Mouse (Mus musculus) limb, embryonic 15.5 days (tissue): Measurements from ENCODE around the gene Prune2. TPM values are rescaled to one million over a fixed set of nuclear protein-coding genes. Genes with fewer than 3 reads are reported as not detected.

Source experiments
- ATAC-seq: fragments of 200-750 bp; cut with Nextera tagmentation; 2 replicates; pipeline ENCODE4 v1.8.0; 2017; ENCODE audit warnings: low read depth, moderate TSS enrichment; ENCODE audit not compliant: insufficient number of reproducible peaks, low FRiP score, low TSS enrichment
- H3K27ac ChIP-seq: fragments of 300-500 bp; sonication (generic); 2 replicates; pipeline ENCODE4 v1.5.1; 2015; ENCODE audit warnings: moderate library complexity, mild to moderate bottlenecking, inconsistent platforms
- H3K27me3 ChIP-seq: fragments of 300-500 bp; sonication (generic); 2 replicates; pipeline ENCODE4 v1.6.1; 2015; ENCODE audit warnings: inconsistent platforms
- H3K36me3 ChIP-seq: fragments of 300-500 bp; sonication (generic); 2 replicates; pipeline ENCODE4 v1.6.1; 2015; ENCODE audit warnings: inconsistent platforms
- H3K4me1 ChIP-seq: fragments of 300-500 bp; sonication (generic); 2 replicates; pipeline ENCODE4 v1.6.1; 2015; ENCODE audit warnings: inconsistent platforms
- H3K4me2 ChIP-seq: fragments of 300-500 bp; sonication (generic); 2 replicates; pipeline ENCODE4 v1.6.1; 2015; ENCODE audit warnings: mild to moderate bottlenecking, inconsistent platforms
- H3K4me3 ChIP-seq: fragments of 300-500 bp; sonication (generic); 2 replicates; pipeline ENCODE4 v1.5.1; 2015; ENCODE audit warnings: mild to moderate bottlenecking, inconsistent platforms
- H3K9ac ChIP-seq: fragments of 300-500 bp; sonication (generic); 2 replicates; pipeline ENCODE4 v1.6.1; 2015; ENCODE audit warnings: inconsistent platforms
- H3K9me3 ChIP-seq: fragments of 300-500 bp; sonication (generic); 2 replicates; pipeline ENCODE4 v1.6.1; 2016; ENCODE audit warnings: inconsistent platforms
- WGBS: fragments of 180-500 bp; shearing (Covaris S2); methylation state at CpG from one replicate; pipeline ENCODE4 v1.1.7; 2015; 5-methylcytosine and 5-hydroxymethylcytosine counted together
- polyA plus RNA-seq: library from polyadenylated mRNA; unstranded; fragments of >200 nt; fragmentation: Nextera tagmentation; extraction: Ambion mirVana; gene quantifications from 2 replicates; pipeline ENCODE4 v1.2.1, GENCODE M21; 2015

The Prune2 gene
- polyA plus RNA-seq, 1 experiment from 2014 or later, result 2.2 TPM

DNA sequence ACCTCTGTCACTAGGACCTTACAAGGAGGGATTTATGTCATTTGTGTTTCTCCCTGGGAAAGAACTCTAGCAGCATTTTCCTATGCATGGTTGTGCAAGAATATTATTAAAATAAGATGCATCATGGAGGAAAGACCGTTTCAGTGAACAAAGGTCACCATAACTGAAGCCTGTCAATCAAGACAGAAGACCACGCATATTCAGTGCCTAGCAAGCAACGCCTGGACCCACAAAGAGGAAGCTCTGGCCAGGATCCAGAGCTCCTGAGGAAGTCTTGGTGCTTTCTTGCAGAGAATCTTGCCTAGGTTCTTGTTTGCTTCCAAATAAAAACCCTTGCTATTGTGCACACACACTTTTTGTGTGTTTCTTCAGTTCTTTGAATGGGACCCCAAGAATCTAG lies 296.9 kb downstream of the Prune2 start:
- H3K4me2 ChIP-seq, result no peak overlapping the region
- H3K9me3 ChIP-seq, result no peaks in the 10 kb centered on the region
- no peak overlapping the region for H3K4me3 ChIP-seq
- WGBS, result 61% methylated on average over 3 of the region's 3 CpGs
- no peak overlapping the region for H3K27ac ChIP-seq
- ATAC-seq, result no peak
- no peak overlapping the region for H3K9ac ChIP-seq
- H3K4me1 ChIP-seq, result no peaks in the 10 kb centered on the region
- H3K36me3 ChIP-seq, result no peaks in the 10 kb centered on the region
- no peaks in the 10 kb centered on the region for H3K27me3 ChIP-seq

DNA sequence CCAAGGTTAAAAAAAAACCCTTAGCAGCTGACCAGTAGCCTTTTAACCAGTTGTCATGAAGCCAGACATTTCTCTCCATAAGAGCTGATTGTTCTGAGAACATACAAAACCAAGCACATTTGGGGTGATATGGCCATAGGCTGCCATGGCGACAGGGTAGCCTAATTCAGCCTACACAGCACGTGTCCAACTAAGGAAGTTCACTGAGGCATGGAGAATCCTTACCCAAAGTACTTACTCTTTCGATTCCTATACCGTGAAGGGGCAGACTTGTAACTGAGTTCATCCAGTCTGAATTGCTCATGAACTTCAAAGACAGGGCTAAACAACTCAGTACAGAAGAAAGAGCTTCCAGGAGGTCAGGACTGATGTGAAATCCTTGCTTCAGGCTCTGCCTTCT lies 299.6 kb downstream of the Prune2 start:
- no peaks in the 10 kb centered on the region for H3K4me1 ChIP-seq
- H3K4me3 ChIP-seq, result no peak overlapping the region
- H3K4me2 ChIP-seq, result no peak overlapping the region
- no peak overlapping the region for H3K9ac ChIP-seq
- WGBS, result 83% methylated on average over 4 of the region's 4 CpGs
- no peak overlapping the region for H3K27ac ChIP-seq
- no peaks in the 10 kb centered on the region for H3K36me3 ChIP-seq
- H3K9me3 ChIP-seq, result no peaks in the 10 kb centered on the region
- ATAC-seq, result no peak
- no peaks in the 10 kb centered on the region for H3K27me3 ChIP-seq

DNA sequence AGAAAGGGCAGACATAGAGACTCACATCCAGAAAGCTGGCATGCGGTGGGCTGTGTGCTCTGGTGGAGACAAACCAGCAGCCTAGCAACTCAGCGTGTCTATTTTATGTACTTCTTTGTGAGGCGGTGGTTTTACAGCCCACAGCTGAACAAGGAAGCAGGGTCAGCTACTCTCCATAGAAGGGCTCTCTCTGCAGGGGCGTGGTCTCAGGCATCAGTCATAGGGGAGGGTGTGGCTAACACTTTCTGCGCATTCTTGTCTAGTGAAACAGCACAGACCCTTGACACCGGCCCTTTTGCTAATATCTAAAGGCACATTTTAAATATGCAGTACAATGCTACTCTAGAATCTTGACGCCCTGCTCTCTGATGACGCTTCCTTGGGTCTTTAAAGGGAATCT lies 300.5 kb downstream of the Prune2 start:
- Histone ChIP-seq H3K36me3 (no peaks in the 10 kb centered on the region), H3K4me2 (no peak overlapping the region), H3K27ac (no peak overlapping the region), H3K4me3 (no peak overlapping the region), H3K9me3 (no peaks in the 10 kb centered on the region), H3K27me3 (no peaks in the 10 kb centered on the region), H3K9ac (no peak overlapping the region), H3K4me1 (no peaks in the 10 kb centered on the region)
- 68% methylated on average over 8 of the region's 8 CpGs for WGBS
- ATAC-seq, result no peak

DNA sequence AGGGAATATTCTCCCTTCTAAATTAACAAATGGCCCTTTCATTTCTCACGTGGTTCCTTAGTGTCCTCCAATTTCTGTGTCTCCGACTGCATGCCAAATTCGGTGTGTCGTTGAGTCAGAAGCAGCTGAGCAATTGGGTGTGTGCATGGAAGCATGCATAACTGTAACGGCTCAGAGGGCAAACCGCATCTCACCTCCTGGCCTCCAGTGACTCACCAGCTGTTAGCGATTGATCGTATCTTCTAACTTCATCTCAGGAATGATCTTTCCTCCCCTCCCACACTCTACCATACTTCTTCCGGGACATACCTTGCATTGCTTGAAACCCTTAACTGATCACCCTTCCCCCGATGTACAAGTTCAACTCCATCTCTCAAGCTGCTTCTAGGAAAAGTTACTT lies 300.9 kb downstream of the Prune2 start:
- no peaks in the 10 kb centered on the region for H3K27me3 ChIP-seq
- WGBS, result 78% methylated on average over 10 of the region's 10 CpGs
- H3K27ac ChIP-seq, result no peak overlapping the region
- no peaks in the 10 kb centered on the region for H3K9me3 ChIP-seq
- no peak for ATAC-seq
- no peak overlapping the region for H3K4me3 ChIP-seq
- no peak overlapping the region for H3K4me2 ChIP-seq
- H3K36me3 ChIP-seq, result no peaks in the 10 kb centered on the region
- no peaks in the 10 kb centered on the region for H3K4me1 ChIP-seq
- no peak overlapping the region for H3K9ac ChIP-seq

DNA sequence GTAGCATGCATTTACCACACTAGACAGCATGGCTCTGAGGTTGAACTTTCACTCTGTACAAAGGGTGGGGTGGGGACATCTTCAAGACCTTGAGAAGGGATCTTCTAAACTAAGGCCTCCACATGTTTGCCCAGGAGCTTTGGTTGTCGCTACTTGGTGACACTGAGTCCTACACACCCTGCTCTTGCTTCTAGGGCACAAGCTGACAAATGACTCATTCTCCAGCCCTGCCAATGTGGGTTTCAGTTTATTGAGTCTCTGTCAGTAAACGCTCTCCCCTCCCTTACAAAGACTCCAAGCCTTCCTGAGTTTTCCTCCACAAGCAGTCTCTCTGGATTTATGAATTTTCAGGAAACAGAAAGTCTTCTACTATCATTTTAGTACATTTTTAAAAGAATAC lies 307.3 kb downstream of the Prune2 start:
- H3K27me3 ChIP-seq, result no peaks in the 10 kb centered on the region
- no peaks in the 10 kb centered on the region for H3K4me1 ChIP-seq
- WGBS, result 69% methylated on average over 2 of the region's 2 CpGs
- no peak for ATAC-seq
- H3K4me2 ChIP-seq, result no peak overlapping the region
- H3K27ac ChIP-seq, result no peak overlapping the region
- H3K4me3 ChIP-seq, result no peak overlapping the region
- no peaks in the 10 kb centered on the region for H3K36me3 ChIP-seq
- no peaks in the 10 kb centered on the region for H3K9me3 ChIP-seq
- H3K9ac ChIP-seq, result no peak overlapping the region

DNA sequence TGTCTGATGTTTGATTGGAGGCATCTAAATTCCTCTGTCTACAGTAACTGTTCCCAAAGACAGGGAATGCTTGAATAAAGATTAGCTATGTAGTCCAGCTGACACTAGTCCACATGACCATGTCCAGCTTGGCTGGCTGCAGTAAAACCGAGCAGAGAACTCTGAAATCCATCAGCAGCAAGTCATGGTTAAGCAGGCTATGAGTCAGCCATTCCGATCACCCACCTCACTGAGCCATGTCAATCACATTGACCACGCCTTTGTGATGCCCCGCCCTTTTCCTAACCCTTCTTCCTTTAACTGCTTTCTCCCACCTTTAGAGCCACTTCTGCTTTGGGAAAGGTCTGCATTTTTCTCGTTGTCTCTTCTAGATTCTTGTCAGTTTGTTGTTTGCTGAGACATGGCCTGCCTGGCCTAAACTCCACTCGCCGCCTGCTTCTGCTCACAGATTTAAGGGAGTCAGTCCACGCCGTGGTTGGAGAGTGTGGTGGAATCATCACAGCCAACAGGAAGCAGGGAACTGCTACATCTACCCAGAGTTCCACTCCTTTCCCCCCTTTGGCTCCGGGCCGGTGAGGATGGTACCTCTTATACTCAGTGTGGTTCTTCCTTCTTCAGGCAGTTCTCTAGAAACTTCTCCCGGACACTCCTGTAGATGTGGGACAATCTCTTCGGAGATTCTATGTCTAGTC lies 307.9 kb downstream of the Prune2 start:
- Histone ChIP-seq H3K27ac (no peak overlapping the region), H3K27me3 (no peaks in the 10 kb centered on the region), H3K4me2 (no peak overlapping the region), H3K4me3 (no peak overlapping the region), H3K9me3 (no peaks in the 10 kb centered on the region), H3K9ac (no peak overlapping the region), H3K4me1 (no peaks in the 10 kb centered on the region), H3K36me3 (no peaks in the 10 kb centered on the region)
- WGBS, result 90% methylated on average over 13 of the region's 13 CpGs
- ATAC-seq, result no peak

DNA sequence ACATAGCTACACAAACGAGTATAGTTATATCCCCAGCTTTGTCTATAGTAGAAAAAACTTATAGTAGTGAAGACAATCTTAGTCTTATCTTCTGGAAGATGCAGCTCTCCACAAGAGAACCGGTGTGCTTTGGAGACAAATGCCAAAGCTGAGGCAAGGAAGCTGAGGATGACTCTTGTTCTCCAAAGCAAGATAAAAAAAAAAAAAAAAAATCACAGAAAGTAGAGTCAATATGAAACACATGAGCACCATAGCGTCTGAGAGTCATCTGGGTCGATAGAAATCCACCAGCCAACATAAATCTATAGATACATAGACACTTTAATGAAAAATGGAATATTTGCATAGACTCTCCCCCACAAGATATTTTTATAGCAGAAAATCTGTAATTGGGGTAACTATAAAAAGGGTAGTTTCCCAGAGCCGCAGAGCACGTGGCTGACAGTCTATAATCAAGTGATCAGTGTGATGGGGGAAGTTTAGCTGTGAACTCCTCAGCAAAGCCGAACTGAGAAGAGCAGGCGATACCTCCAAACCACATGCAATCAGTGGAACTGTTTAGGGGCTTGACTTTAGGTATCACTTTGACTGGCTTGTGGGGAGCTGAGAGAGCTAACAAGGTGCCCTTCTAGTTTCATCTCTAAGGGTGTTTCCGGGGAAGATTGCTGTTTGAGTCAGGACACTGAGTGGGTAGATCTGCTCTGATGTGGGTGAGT lies 308.7 kb downstream of the Prune2 start:
- WGBS, result 80% methylated on average over 9 of the region's 9 CpGs
- Histone ChIP-seq H3K36me3 (no peaks in the 10 kb centered on the region), H3K4me1 (no peaks in the 10 kb centered on the region), H3K27me3 (no peaks in the 10 kb centered on the region), H3K4me3 (no peak overlapping the region), H3K4me2 (no peak overlapping the region), H3K9ac (no peak overlapping the region), H3K27ac (no peak overlapping the region), H3K9me3 (no peaks in the 10 kb centered on the region)
- no peak for ATAC-seq

DNA sequence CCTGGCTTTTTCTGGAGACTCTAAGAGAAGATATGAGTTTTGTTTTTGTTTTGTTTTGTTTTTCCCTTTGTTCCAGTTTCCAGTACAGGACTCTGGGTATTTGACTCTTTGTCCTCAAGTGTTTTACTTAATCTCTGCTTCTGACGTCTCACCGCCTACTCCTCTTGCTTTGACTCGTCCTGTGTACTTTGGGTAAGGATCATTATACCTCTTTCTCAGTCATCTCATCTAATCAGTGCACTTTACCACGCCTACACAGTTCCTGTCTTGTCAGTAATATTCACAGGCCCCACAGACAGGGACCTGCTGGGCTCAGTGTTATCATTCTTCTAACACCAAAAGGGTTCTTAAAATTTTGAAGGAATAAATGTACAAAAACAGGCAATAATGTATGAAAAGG lies 312.8 kb downstream of the Prune2 start:
- no peak overlapping the region for H3K27ac ChIP-seq
- ATAC-seq, result no peak
- peaks cover 7% of the 10 kb centered on the region for H3K4me1 ChIP-seq
- no peak overlapping the region for H3K9ac ChIP-seq
- H3K4me3 ChIP-seq, result no peak overlapping the region
- WGBS, result 81% methylated on average over 4 of the region's 4 CpGs
- no peaks in the 10 kb centered on the region for H3K36me3 ChIP-seq
- no peaks in the 10 kb centered on the region for H3K27me3 ChIP-seq
- H3K4me2 ChIP-seq, result no peak overlapping the region
- no peaks in the 10 kb centered on the region for H3K9me3 ChIP-seq

DNA sequence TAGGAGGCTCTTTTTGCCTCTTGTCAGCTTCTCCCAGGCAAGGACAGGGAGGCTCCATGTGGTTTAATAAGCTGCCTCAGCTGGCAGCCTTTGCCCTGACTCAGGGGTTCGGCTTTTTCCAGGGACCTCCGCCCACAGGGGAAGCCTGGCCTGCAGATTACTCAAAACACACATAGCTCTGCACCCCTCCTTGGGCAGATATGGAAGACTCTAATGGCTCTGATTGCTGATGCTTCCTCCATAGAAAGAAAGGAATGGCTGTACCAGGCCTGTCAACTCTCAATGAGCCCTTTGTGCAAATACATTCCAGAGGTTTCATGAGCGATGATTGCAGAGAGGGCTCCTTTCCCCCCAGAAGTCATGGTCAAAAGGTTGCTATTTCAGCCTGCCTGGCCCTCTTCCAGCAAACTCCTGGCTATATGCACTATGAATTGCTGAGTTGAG lies 315.3 kb downstream of the Prune2 start:
- H3K27ac ChIP-seq, result peak overlapping the region; percentile 75
- H3K27me3 ChIP-seq, result no peaks in the 10 kb centered on the region
- no peaks in the 10 kb centered on the region for H3K36me3 ChIP-seq
- H3K4me2 ChIP-seq, result no peak overlapping the region
- no peak overlapping the region for H3K4me3 ChIP-seq
- ATAC-seq, result no peak
- no peak overlapping the region for H3K9ac ChIP-seq
- H3K4me1 ChIP-seq, result peaks cover 7% of the 10 kb centered on the region
- no peaks in the 10 kb centered on the region for H3K9me3 ChIP-seq
- WGBS, result 26% methylated on average over 3 of the region's 3 CpGs

DNA sequence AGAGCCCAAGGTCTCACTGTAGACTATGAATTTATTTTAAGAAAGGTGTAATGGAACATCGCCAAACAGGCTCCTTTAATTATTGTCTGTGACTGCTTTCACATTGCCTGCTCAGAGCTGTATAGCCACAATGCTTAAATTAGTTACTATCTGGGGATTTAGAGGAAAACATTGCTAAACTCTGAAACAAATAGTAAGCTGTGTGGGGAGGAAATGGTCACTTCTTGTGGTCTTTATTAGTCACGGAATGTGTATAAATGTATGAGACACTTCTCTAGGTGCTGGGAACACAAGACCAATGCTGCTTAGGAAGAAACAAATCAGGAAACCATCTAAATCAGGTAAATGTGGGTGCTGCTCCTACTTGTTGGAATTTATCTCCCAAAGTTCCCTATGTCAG lies 317.1 kb downstream of the Prune2 start:
- no peak for ATAC-seq

More for the DNA sequence above, 317.1 kb downstream of the Prune2 start:
- Histone ChIP-seq H3K9me3 (no peaks in the 10 kb centered on the region), H3K4me3 (no peak overlapping the region), H3K9ac (no peak overlapping the region), H3K4me1 (peaks cover 7% of the 10 kb centered on the region), H3K27me3 (no peaks in the 10 kb centered on the region), H3K36me3 (no peaks in the 10 kb centered on the region), H3K4me2 (no peak overlapping the region), H3K27ac (no peak overlapping the region)
- WGBS, result 76% methylated on average over 2 of the region's 2 CpGs
